26 mouse cellular contexts compared by ENCODE assay signal in genomic region chr2:76620188-76620587, GRCm38 (mm10). TPM values are rescaled to one million over a fixed set of nuclear protein-coding genes. Genes with fewer than 3 reads are reported as not detected.
DNase-seq lines count a peak whose midpoint lies in the region; ATAC-seq and TF ChIP-seq lines count a peak whose summit lies in the region.
"Had no signal": no experiment of that assay in that cellular context is flagged by ENCODE, and none has a peak within 500 bp of the region (broad histone marks: within the 10 kb centered on the region; RNA-seq: fewer than 3 reads in every experiment).

No protein-coding gene starts in this region.

- peak overlapping the region; percentile 11; the same call in 1 of the 2 replicates for H3K27ac ChIP-seq in small intestine, adult 2 months (ENCODE audit: insufficient read depth, low read depth, low read length)
- H3K27ac ChIP-seq: gastrocnemius, adult 2 months; hindbrain, embryonic 14.5 days; hindbrain, postnatal 0 days had no signal

- peaks cover 10% of the 10 kb centered on the region; the same call in 1 of the 2 replicates for H3K4me1 ChIP-seq in small intestine, adult 2 months (ENCODE audit: control insufficient read depth, insufficient read depth, insufficient read length, low read length)

- peak; percentile 53 for DNase-seq in heart, adult 11 months
- no peak for DNase-seq in heart, postnatal 36 days
- no peak for DNase-seq in Patski (ENCODE audit: low read depth, low spot score)
- DNase-seq in gastrocnemius, postnatal 4 days (ENCODE audit: low spot score in 2 of 2) = no peak
- DNase-seq in spleen, adult 12 weeks (ENCODE audit: low spot score) = no peak
- DNase-seq: adrenal gland, adult 2 months; adrenal gland, postnatal 36 days; cerebellum, adult 18-20 months; cerebellum, adult 9-10 months; cerebellum, postnatal 14 days; forebrain, postnatal 0 days; gastrocnemius, adult 2 months; gastrocnemius, postnatal 14 days; heart, postnatal 4 days; kidney, adult 18-20 months had no signal

- no peak for TF ChIP-seq POLR2A in small intestine, adult 2 months (IDR thresholded peaks at IDR 0.05; ENCODE audit: low read depth, low read length)

- in situ Hi-C loops in Patski (cut with MboI; ENCODE audit: low pct_unique_long_range_greater_than_20kb) = loop anchor here (5.0 to 25.0 kb wide), 3 partner anchors 248 to 483 kb away; no protein-coding TSS in a partner anchor

- intact Hi-C loops in heart, postnatal 36 days (cut with DNase I) = no loop called here

- 64% methylated on average over 5 of the region's 5 CpGs for WGBS in small intestine, adult 2 months

- TF ChIP-seq CTCF in Patski (IDR thresholded peaks at IDR 0.05) = no peak
- no peak for TF ChIP-seq CTCF in small intestine, adult 2 months (IDR thresholded peaks at IDR 0.05; ENCODE audit: extremely low read depth, insufficient read length, insufficient replicate concordance, low read depth, low read length)

- CTCF ChIA-PET in Patski (lab: Charles Lee) = interaction anchor here (1.2 to 9.5 kb wide), 2 partner anchors 126 to 251 kb away, joined by 3 to 97 read pairs; partner anchors contain the start of gene Rbm45

- peaks cover 2% of the 10 kb centered on the region; the same call in 1 of the 2 replicates for H3K36me3 ChIP-seq in small intestine, adult 2 months (ENCODE audit: control insufficient read depth, insufficient read depth, low read length)

- H3K27me3 ChIP-seq in Patski = no peaks in the 10 kb centered on the region
- H3K27me3 ChIP-seq in small intestine, adult 2 months (ENCODE audit: control insufficient read depth, insufficient read depth, low read length) = no peaks in the 10 kb centered on the region

- POLR2A ChIA-PET in Patski (lab: Charles Lee) = no interaction called here

- peak; percentile 57 for ATAC-seq in Patski
- ATAC-seq: forebrain, embryonic 14.5 days; forebrain, postnatal 0 days; hindbrain, postnatal 0 days; inflammation-experienced regulatory T-cells, adult 6 months; intestine, embryonic 16.5 days had no signal

- no peak overlapping the region for H3K4me3 ChIP-seq in small intestine, adult 2 months (ENCODE audit: low read depth, low read length)
- H3K4me3 ChIP-seq: gastrocnemius, adult 2 months had no signal

RNA-seq across cellular contexts. Expression of gene Prkra, which starts 27.6 kb away (rescaled TPM):
- total RNA-seq in heart, postnatal 36 days (2021) = 10 to 100 TPM; 11.9 to 14.9 TPM
- polyA plus RNA-seq in Patski (2021) = 48.8 TPM
- polyA plus RNA-seq in small intestine, adult 2 months (2012; rRNA removed) = 7.9 and 15.5 TPM in 2 replicates
- total RNA-seq in gastrocnemius, postnatal 4 days (2021) = 10 to 100 TPM; 16.8 to 19.1 TPM

RNA-seq across cellular contexts. Expression of gene Pjvk, which starts 28.1 kb away (rescaled TPM):
- total RNA-seq in heart, postnatal 36 days (2021) = not detected
- polyA plus RNA-seq in Patski (2021) = 0.24 TPM
- polyA plus RNA-seq in small intestine, adult 2 months (2012; rRNA removed) = not detected in 2 replicates
- under 1 TPM; 0.22 to 0.29 TPM for total RNA-seq in gastrocnemius, postnatal 4 days (2021)
- total RNA-seq: ES-E14; forebrain, postnatal 0 days; gastrocnemius, adult 2 months; gastrocnemius, postnatal 14 days; heart, adult 8-10 months; heart, postnatal 4 days had no signal
- polyA plus RNA-seq: adrenal gland, adult 2 months; embryonic facial prominence, embryonic 14.5 days; gonadal fat pad, adult 2 months; heart, embryonic 14.5 days; inflammation-experienced regulatory T-cells, adult 6 months; intestine, embryonic 16.5 days had no signal

RNA-seq across cellular contexts. Expression of gene Fkbp7, which starts 52.7 kb away (rescaled TPM):
- 10 to 100 TPM; 19.9 to 24.0 TPM for total RNA-seq in heart, postnatal 36 days (2021)
- polyA plus RNA-seq in Patski (2021) = 37.3 TPM
- 0.14 TPM in 1 of 2 replicates, not detected in the other for polyA plus RNA-seq in small intestine, adult 2 months (2012; rRNA removed)
- 10 to 100 TPM; 41.3 to 46.0 TPM for total RNA-seq in gastrocnemius, postnatal 4 days (2021)

RNA-seq across cellular contexts. Expression of gene Plekha3, which starts 54.9 kb away (rescaled TPM):
- total RNA-seq in heart, postnatal 36 days (2021) = 10 to 100 TPM; 19.4 to 20.0 TPM
- polyA plus RNA-seq in Patski (2021) = 52.0 TPM
- polyA plus RNA-seq in small intestine, adult 2 months (2012; rRNA removed) = 3.9 and 9.2 TPM in 2 replicates
- total RNA-seq in gastrocnemius, postnatal 4 days (2021) = 10 to 100 TPM in 1 of 2 experiments, 1 to 10 TPM in 1; 9.7 to 11.7 TPM
